Mouse (Mus musculus) heart, postnatal 0 days (tissue): ENCODE data around the gene Slc10a1.

Experiments
- CTCF ChIP-seq: IDR thresholded peaks from 2 replicates; pipeline ENCODE4 v1.5.1; 2016; ENCODE audit warnings: antibody characterized with exemption, control low read depth, low read depth
- EP300 ChIP-seq: IDR thresholded peaks from 2 replicates; pipeline ENCODE4 v1.6.1; 2016; ENCODE audit warnings: antibody characterized with exemption, low read depth

- TF ChIP-seq CTCF (no peak), EP300 (no peak)
These were observed 1.7 kb upstream of the Slc10a1 start for GRCm38 (mm10) chr12:80970181-80970705.
